Comparison of ENCODE assay signal across 8 mouse cellular contexts in the genomic region with DNA sequence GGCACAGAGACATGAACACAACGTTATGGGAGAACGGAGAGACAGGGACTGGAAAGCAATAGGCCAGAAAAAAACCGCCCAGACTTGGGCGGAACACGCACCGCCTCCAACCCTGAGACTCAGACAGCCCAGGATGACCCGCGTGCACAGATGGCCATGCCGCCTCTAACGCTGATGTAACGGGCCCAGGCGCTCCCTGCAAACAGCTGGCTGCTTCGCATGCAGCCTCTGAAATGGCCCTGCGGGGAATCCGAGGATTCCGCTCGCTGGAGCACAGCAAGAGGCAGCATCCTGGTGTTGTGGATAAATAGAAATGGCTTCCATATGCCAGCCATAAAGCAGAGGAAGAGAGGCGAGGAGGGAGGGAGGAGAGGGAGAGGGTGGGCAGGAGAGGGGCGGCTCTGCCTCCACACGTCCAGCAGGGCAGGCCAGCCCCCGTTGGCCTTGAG. TPM values are rescaled to one million over a fixed set of nuclear protein-coding genes. Genes with fewer than 3 reads are reported as not detected.
DNase-seq lines count a peak whose midpoint lies in the region; ATAC-seq and TF ChIP-seq lines count a peak whose summit lies in the region.

No protein-coding gene starts in this region.

- no peak overlapping the region for H3K4me3 ChIP-seq in forebrain, embryonic 12.5 days (replicated peaks)
- no peak overlapping the region for H3K4me3 ChIP-seq in midbrain, embryonic 13.5 days (replicated peaks)
- no peak overlapping the region for H3K4me3 ChIP-seq in testis, adult 2 months (ENCODE audit: control insufficient read depth, low read depth, low read length)

- 20% methylated on average over 21 of the region's 21 CpGs for WGBS in forebrain, embryonic 12.5 days
- WGBS in midbrain, embryonic 13.5 days: 12% methylated on average over 21 of the region's 21 CpGs

- peak; percentile 53 for DNase-seq in right cerebral cortex, adult 18-20 months
- no peak for DNase-seq in right cerebral cortex, postnatal 4 days
- peak; percentile 71 to 72 for DNase-seq in heart, postnatal 14 days
- peak; percentile 67 to 72 for DNase-seq in kidney, postnatal 36 days
- no peak for DNase-seq in urinary bladder, postnatal 10 days (ENCODE audit: low spot score)

- intact Hi-C loops in heart, postnatal 14 days (cut with DNase I): no loop called here

- no peaks in the 10 kb centered on the region for H3K9me3 ChIP-seq in forebrain, embryonic 12.5 days
- H3K9me3 ChIP-seq in midbrain, embryonic 13.5 days: no peaks in the 10 kb centered on the region

- no peak for TF ChIP-seq CTCF in testis, adult 2 months (IDR thresholded peaks at IDR 0.05; ENCODE audit: control insufficient read depth, insufficient read depth, insufficient replicate concordance, low read depth, low read length)

- H3K27me3 ChIP-seq in forebrain, embryonic 12.5 days: no peaks in the 10 kb centered on the region; the same call in 1 of the 2 replicates
- H3K27me3 ChIP-seq in midbrain, embryonic 13.5 days: no peaks in the 10 kb centered on the region
- H3K27me3 ChIP-seq in testis, adult 2 months (ENCODE audit: control insufficient read depth, insufficient read depth, low read length): no peaks in the 10 kb centered on the region

- H3K9ac ChIP-seq in forebrain, embryonic 12.5 days: 0 out of 2 replicates have a peak overlapping the region, but pooled peaks have one; percentile 29
- peak overlapping the region; percentile 56; the same call in 1 of the 2 replicates for H3K9ac ChIP-seq in midbrain, embryonic 13.5 days (replicated peaks)

- no peaks in the 10 kb centered on the region for H3K36me3 ChIP-seq in forebrain, embryonic 12.5 days (replicated peaks)
- H3K36me3 ChIP-seq in midbrain, embryonic 13.5 days: no peaks in the 10 kb centered on the region
- H3K36me3 ChIP-seq in testis, adult 2 months (ENCODE audit: control insufficient read depth, insufficient read depth, low read length): no peaks in the 10 kb centered on the region

- no peak for TF ChIP-seq POLR2A in testis, adult 2 months (IDR thresholded peaks at IDR 0.05; ENCODE audit: control insufficient read depth, low read depth, low read length)

- ATAC-seq in forebrain, embryonic 12.5 days (ENCODE audit: low FRiP score): peak; percentile 60
- peak; percentile 44 for ATAC-seq in midbrain, embryonic 13.5 days

- H3K27ac ChIP-seq in forebrain, embryonic 12.5 days: peak overlapping the region; percentile 92
- peak overlapping the region; percentile 87 for H3K27ac ChIP-seq in midbrain, embryonic 13.5 days
- H3K27ac ChIP-seq in testis, adult 2 months (ENCODE audit: control insufficient read depth, insufficient read depth, low read depth, low read length): 0 out of 2 replicates have a peak overlapping the region, but pooled peaks have one; percentile 1

- H3K4me1 ChIP-seq in forebrain, embryonic 12.5 days: peaks cover 76% of the 10 kb centered on the region
- H3K4me1 ChIP-seq in midbrain, embryonic 13.5 days (replicated peaks): peaks cover 83% of the 10 kb centered on the region
- H3K4me1 ChIP-seq in testis, adult 2 months (ENCODE audit: control insufficient read depth, insufficient read depth, low read length): peaks cover 7% of the 10 kb centered on the region

- peak overlapping the region; percentile 31 for H3K4me2 ChIP-seq in forebrain, embryonic 12.5 days
- peak overlapping the region; percentile 9; the same call in 1 of the 2 replicates for H3K4me2 ChIP-seq in midbrain, embryonic 13.5 days (replicated peaks)

RNA-seq across cellular contexts. Expression of gene Tpcn1, which starts 21.2 kb away (rescaled TPM):
- polyA plus RNA-seq in forebrain, embryonic 12.5 days (2016; fragmentation: Nextera tagmentation; extraction: Ambion mirVana): 11.8 and 15.1 TPM in 2 replicates
- total RNA-seq in heart, postnatal 14 days (2021): 10 to 100 TPM; 34.1 to 39.0 TPM
- 12.6 and 15.6 TPM in 2 replicates for polyA plus RNA-seq in midbrain, embryonic 13.5 days (2015; fragmentation: Nextera tagmentation; extraction: Ambion mirVana)
- 18.7 and 20.7 TPM in 2 replicates for polyA plus RNA-seq in testis, adult 2 months (2012; rRNA removed)

RNA-seq across cellular contexts. Expression of gene Iqcd, which starts 21.5 kb away (rescaled TPM):
- 1.3 and 1.4 TPM in 2 replicates for polyA plus RNA-seq in forebrain, embryonic 12.5 days (2016; fragmentation: Nextera tagmentation; extraction: Ambion mirVana)
- under 1 TPM in 1 of 2 experiments, not detected in 1; 0.15 TPM for total RNA-seq in heart, postnatal 14 days (2021)
- 1.4 and 2.0 TPM in 2 replicates for polyA plus RNA-seq in midbrain, embryonic 13.5 days (2015; fragmentation: Nextera tagmentation; extraction: Ambion mirVana)
- polyA plus RNA-seq in testis, adult 2 months (2012; rRNA removed): 77.3 and 85.9 TPM in 2 replicates

RNA-seq across cellular contexts. Expression of gene Rita1, which starts 45.1 kb away (rescaled TPM):
- polyA plus RNA-seq in forebrain, embryonic 12.5 days (2016; fragmentation: Nextera tagmentation; extraction: Ambion mirVana): 13.6 and 16.6 TPM in 2 replicates
- 10 to 100 TPM; 15.1 to 18.3 TPM for total RNA-seq in heart, postnatal 14 days (2021)
- 23.0 and 23.9 TPM in 2 replicates for polyA plus RNA-seq in midbrain, embryonic 13.5 days (2015; fragmentation: Nextera tagmentation; extraction: Ambion mirVana)
- 9.0 and 13.2 TPM in 2 replicates for polyA plus RNA-seq in testis, adult 2 months (2012; rRNA removed)

RNA-seq across cellular contexts. Expression of gene Ddx54, which starts 45.3 kb away (rescaled TPM):
- polyA plus RNA-seq in forebrain, embryonic 12.5 days (2016; fragmentation: Nextera tagmentation; extraction: Ambion mirVana): 50.7 and 52.6 TPM in 2 replicates
- total RNA-seq in heart, postnatal 14 days (2021): 10 to 100 TPM; 20.4 to 22.5 TPM
- polyA plus RNA-seq in midbrain, embryonic 13.5 days (2015; fragmentation: Nextera tagmentation; extraction: Ambion mirVana): 43.9 and 44.3 TPM in 2 replicates
- polyA plus RNA-seq in testis, adult 2 months (2012; rRNA removed): 14.9 and 16.6 TPM in 2 replicates

RNA-seq across cellular contexts. Expression of gene Slc8b1, which starts 56.3 kb away (rescaled TPM):
- 2.3 and 2.8 TPM in 2 replicates for polyA plus RNA-seq in forebrain, embryonic 12.5 days (2016; fragmentation: Nextera tagmentation; extraction: Ambion mirVana)
- 10 to 100 TPM in 1 of 2 experiments, 1 to 10 TPM in 1; 8.7 to 16.4 TPM for total RNA-seq in heart, postnatal 14 days (2021)
- polyA plus RNA-seq in midbrain, embryonic 13.5 days (2015; fragmentation: Nextera tagmentation; extraction: Ambion mirVana): 2.3 and 2.4 TPM in 2 replicates
- 3.2 and 3.4 TPM in 2 replicates for polyA plus RNA-seq in testis, adult 2 months (2012; rRNA removed)

Comparison
In these comparisons a context has a peak if more than half of its experiments do, and no peak if none do; other contexts are left out.
1. DNase-seq: peak in right cerebral cortex, adult 18-20 months (single experiment), heart, postnatal 14 days (2 of 2) and kidney, postnatal 36 days (2 of 2); none in right cerebral cortex, postnatal 4 days (single experiment) and urinary bladder, postnatal 10 days (single experiment).
2. H3K27ac ChIP-seq: peak in every context shown above with its lines; median percentile 92 in forebrain, embryonic 12.5 days; 87 in midbrain, embryonic 13.5 days; 1 in testis, adult 2 months.
3. RNA of gene Iqcd, which starts 21.5 kb away (polyA plus RNA-seq): 77.3 to 85.9 TPM in testis, adult 2 months; 1.4 to 2.0 TPM in midbrain, embryonic 13.5 days and 1.3 to 1.4 TPM in forebrain, embryonic 12.5 days; every median in the first group is over 10 times any median in the second.